Mouse (Mus musculus) layer of hippocampus, postnatal 25 days (tissue): ENCODE measurements around the gene Dnm2. TPM values are rescaled to one million over a fixed set of nuclear protein-coding genes. Genes with fewer than 3 reads are reported as not detected.

Source experiments
- DNase-seq, 2 experiments: peaks; one replicate each; pipeline ENCODE4 v3.0.0; 2022; ENCODE audit warnings: mixed read lengths in 2 of 2, low spot score in 1 of 2; ENCODE audit errors: extremely low spot score in 1 of 2
- total RNA-seq, 2 experiments: library from RNA; stranded (reverse); gene quantifications; 2 replicates each; pipeline ENCODE4 v1.2.3; 2021

Dnm2 gene
- total RNA-seq, 2 experiments from 2014 or later, result 55.2 to 77.1 TPM

DNA sequence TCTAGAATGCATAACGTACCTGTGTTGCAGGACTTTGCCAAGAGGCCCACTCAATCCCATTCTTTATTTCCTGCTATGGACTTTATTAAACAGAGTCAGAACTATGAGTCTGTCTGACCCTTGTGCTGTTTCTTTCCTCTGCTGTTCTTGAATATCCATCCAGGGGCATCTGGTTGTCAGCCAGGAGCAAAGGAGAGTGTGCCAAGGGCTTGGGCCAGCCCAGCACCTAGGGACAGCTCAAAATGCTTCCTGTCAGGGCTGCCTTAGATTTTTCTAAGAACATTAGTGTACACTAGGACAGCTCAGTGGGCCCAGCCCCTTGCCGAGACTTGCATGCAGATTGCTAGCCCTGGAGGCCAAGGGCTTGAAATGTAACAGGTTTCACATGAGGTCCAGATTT, 3.1 kb downstream of the Dnm2 start:
- no peak for DNase-seq

- no peak for DNase-seq
Measured at GRCm38 (mm10) chr9:21428178-21428577, 3.5 kb downstream of the Dnm2 start.

DNA sequence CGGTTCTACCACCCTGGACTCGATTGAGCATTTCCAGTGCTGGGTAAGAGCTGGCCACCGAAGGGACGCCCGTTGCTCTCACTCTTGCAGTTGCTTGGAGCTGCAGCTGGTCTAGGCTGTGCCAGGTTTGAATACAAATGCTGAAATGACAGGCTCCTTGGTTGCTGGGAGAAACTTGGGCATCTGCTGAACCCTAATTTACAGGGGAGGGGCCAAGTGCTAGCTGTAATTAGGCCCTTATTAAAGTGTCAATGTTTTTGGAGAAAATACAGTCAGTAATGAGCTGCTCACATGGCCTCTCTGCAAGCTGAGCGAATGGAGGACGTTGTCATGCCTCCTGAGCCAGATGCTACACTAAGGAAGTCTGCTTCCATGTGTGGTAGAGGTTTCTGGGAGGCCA, 6.0 kb downstream of the Dnm2 start:
- DNase-seq, result no peak

GRCm38 (mm10) chr9:21432066-21432465, 7.4 kb downstream of the Dnm2 start:
- no peak for DNase-seq

DNA sequence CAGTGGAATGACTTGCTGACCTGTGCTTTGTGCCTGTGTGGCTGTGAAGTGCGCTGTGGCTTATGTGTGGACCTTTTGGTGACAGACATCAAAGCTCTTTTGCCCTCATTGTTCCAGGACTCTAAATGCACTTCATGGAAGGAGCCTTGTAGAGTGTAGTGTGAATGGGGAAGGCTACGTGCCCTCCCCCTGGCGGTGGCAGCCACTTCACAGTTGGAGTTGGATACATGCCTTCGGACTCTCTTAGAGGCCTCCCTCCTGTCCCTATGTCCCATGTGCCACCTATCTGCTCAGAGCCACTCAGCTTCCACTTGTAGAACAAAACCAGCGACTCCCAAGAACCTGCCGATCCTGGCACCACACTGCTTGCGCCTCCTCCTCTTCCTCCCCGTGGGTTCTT, 9.1 kb downstream of the Dnm2 start:
- DNase-seq, result no peak

DNA sequence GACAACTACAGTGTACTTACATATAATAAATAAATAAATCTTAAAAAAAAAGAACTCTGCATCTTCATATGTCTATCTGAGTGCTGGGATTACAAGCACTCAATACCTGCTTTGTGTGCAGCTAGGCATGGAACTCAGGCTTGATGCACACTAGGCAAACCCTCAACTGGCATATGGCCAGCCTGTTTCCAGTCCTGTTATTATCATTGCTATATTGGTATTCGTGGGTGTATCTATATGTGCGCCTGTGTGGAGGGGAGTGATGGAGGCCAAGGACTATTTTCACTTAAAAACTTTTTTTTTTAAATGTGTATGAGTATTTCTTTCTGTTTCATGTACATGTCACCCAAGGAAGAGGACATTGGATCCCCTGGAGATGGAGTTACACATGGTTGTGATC, 9.7 kb downstream of the Dnm2 start:
- no peak for DNase-seq

DNA sequence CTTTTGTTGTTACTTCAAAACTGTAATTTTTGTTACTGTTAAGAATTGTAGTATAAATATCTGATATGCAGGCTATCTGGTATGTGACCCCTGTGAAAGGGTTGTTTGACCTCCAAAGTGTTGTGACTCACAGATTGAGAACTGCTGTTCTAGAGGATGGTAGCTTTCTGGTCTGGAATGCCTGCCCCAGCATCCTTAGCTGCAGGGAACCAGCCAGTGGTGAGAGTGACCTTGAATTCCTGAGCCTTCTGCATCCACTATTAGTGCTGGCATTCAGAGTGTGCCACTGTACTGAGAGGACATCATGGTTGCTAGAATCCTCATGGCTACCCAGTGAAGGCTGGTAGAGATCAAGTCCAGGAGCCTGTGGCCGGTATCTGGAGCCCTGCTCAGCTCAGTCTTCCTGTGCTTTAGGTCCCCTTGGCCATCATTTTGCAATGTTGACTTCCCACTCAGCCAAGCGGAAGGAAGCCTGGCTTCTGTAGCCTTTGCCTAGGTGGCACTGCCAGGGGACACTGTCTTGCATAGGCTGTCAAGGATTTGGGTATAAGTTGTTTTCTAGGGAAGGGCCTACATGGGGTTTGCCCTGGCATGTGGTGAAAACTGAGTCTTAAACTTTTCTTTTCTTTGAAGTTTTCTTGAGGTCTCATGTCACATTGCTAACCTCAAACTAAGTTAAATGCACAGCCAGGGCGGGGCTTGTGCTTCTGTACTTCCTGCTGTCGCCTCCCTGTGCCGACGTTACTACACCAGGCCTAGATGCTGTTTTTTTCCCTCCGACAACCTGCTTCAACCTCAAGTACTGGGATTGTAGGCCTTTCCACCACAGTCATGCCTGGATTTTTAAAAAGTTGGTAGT, 11.3 kb downstream of the Dnm2 start:
- no peak for DNase-seq

DNA sequence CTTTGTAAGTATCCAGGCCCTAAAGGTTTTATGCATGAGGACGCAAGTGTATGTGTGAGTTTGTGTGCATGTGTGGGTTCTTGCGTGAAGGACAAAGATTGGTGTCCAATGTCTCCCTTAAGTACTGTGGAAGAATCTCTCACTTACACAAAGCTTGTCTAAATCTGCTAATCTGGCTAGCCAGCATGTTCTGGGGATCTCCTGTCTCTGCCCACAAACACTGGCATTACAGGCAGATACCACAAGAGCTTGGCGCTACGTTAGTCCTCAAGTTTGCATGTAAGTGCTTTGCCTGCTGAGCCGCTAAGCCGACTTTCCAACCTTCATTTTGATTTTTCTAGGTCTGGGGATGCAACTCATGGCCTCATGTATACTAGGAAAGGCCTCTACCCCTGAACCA, 12.9 kb downstream of the Dnm2 start:
- no peak for DNase-seq

- no peak for DNase-seq
Measured at GRCm38 (mm10) chr9:21438219-21438618, 13.5 kb downstream of the Dnm2 start.

DNA sequence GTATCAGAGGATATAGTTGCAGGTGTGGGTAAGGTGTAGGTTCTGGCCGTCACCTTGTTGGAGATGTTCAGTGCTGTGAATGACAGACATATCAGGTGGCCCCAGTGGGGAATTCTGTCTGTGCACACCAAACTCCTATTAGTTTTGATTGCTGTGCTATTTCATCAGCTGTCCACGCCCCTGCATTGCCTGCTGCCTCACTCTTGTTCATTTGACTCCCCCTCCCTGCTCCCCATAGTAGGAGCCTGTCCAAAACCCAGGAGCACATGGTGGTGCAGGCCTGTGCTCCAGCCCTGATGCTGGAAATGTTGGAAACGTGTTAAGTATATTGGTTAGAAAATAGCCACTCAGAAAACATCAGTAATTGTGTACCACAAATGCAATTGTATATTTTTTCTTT, 14.7 kb downstream of the Dnm2 start:
- no peak for DNase-seq

DNA sequence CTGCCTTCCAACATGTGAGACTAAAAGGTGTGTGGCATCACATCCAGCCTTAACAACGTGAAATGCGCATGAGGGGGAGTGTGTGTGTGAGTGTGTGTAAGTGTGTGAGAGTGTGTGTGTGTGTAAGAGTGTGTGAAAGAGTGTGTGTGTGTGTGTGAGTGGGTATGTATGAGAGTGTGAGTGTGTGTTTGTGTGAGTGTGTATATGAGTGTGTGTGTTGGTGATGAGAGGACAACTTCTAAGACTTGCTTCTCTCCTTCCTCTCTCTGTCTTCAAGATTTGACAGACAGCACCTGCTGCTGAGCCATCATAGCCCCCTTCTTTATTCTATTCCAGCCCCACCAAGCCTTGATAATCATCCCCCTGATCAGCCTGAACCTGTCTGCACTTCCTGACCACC, 15.2 kb downstream of the Dnm2 start:
- no peak for DNase-seq

- no peak for DNase-seq
Measured at GRCm38 (mm10) chr9:21440387-21440786, 15.7 kb downstream of the Dnm2 start.

DNA sequence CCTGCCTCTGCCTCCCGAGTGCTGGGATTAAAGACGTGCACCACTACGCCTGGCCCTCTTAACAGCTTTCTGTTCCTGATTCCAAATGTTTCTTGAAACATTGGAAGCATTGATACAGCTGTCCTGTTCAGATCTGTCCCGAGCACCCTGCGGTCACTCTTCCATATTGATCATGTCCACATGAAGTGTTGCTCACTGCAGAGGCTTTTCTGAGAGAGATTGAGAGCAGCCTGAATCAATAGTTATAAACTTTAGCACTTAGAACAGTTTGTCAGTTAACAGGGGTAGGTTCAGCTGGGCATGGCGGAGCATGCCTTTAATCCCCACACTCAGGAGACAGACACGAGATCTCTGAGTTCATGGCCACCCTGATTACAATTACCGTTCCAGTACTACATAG, 19.1 kb downstream of the Dnm2 start:
- no peak for DNase-seq

- no peak for DNase-seq
Measured at GRCm38 (mm10) chr9:21444574-21444973, 19.9 kb downstream of the Dnm2 start.

- no peak for DNase-seq
Measured at GRCm38 (mm10) chr9:21445081-21445744, 20.5 kb downstream of the Dnm2 start.

GRCm38 (mm10) chr9:21447778-21448177, 23.1 kb downstream of the Dnm2 start:
- no peak for DNase-seq

GRCm38 (mm10) chr9:21449710-21450109, 25.0 kb downstream of the Dnm2 start:
- no peak for DNase-seq

GRCm38 (mm10) chr9:21450270-21450669, 25.6 kb downstream of the Dnm2 start:
- no peak for DNase-seq

DNA sequence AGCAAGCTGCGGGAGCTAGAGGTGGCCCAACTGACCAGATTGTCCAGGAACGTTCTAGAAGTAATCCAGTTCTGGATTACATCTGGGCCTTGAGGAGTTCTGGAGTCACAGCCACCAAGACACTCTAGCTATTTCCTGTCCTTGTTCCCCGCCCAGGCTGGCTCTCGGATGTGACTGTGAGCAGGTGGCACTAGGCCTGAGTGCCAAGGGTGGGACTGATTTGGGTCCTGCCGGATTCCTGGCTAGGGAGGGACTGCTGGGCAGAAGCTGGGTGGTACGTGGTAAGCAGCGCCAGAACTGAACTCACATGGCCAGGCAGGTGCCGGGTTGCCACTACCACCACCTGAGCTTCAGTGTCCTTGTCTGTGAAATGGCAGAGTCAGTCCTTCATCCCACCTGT, 26.7 kb downstream of the Dnm2 start:
- no peak for DNase-seq

- no peak for DNase-seq
Measured at GRCm38 (mm10) chr9:21451870-21452269, 27.2 kb downstream of the Dnm2 start.

DNA sequence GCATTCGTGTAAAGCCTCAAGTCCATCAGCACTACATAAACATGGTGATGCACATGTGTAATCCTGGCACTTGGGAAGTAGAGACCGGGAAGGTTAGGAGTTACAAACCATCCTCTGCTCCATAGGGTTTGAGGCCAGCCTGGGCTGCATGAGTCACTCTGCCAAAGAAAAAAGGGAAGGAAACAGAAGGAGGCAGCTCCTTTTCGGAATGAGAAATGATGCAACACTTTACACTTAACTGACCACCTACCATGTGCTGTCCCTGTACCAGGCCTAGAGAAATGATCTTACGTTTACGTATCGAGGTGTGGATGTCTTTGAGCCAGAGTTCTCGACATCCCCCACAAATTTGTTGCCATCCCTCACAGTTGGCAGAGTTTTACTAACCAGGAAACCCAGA, 28.3 kb downstream of the Dnm2 start:
- no peak for DNase-seq

- DNase-seq, result no peak
Measured at GRCm38 (mm10) chr9:21453459-21453858, 28.8 kb downstream of the Dnm2 start.
